Mouse (Mus musculus) hindbrain, embryonic 14.5 days (tissue): ENCODE results near the gene Ybx3. TPM values are rescaled to one million over a fixed set of nuclear protein-coding genes. Genes with fewer than 3 reads are reported as not detected.

Experiments used
- ATAC-seq: fragments of 200-750 bp; cut with Nextera tagmentation; 2 replicates; pipeline ENCODE4 v1.8.0; 2017; ENCODE audit warnings: moderate number of reproducible peaks, mild to moderate bottlenecking, moderate TSS enrichment, moderate library complexity; ENCODE audit not compliant: low FRiP score
- DNase-seq: peaks from one replicate; pipeline ENCODE4 v3.0.0-alpha.2; 2015; ENCODE audit warnings: low spot score
- H3K27ac ChIP-seq: fragments of 300-500 bp; sonication (generic); 2 replicates; pipeline ENCODE4 v1.5.1; 2014; ENCODE audit warnings: mild to moderate bottlenecking, moderate library complexity
- H3K27me3 ChIP-seq: fragments of 300-500 bp; sonication (generic); 2 replicates; pipeline ENCODE4 v1.6.1; 2014; ENCODE audit warnings: mild to moderate bottlenecking, low read length, mixed read lengths; ENCODE audit not compliant: control insufficient read depth, insufficient read depth
- H3K36me3 ChIP-seq: fragments of 300-500 bp; sonication (generic); replicated peaks from 2 replicates; pipeline ENCODE4 v1.6.1; 2014; ENCODE audit not compliant: control insufficient read depth, insufficient read depth
- H3K4me1 ChIP-seq: fragments of 300-500 bp; sonication (generic); replicated peaks from 2 replicates; pipeline ENCODE4 v1.6.1; 2014; ENCODE audit warnings: antibody characterized with exemption, low read length, mixed read lengths; ENCODE audit not compliant: control insufficient read depth, insufficient read depth
- H3K4me2 ChIP-seq: fragments of 300-500 bp; sonication (generic); replicated peaks from 2 replicates; pipeline ENCODE4 v1.6.1; 2014; ENCODE audit warnings: mild to moderate bottlenecking, moderate library complexity
- H3K4me3 ChIP-seq: fragments of 300-500 bp; sonication (generic); replicated peaks from 2 replicates; pipeline ENCODE4 v1.5.1; 2014; ENCODE audit warnings: mild to moderate bottlenecking, low read length
- H3K9ac ChIP-seq: fragments of 300-500 bp; sonication (generic); 2 replicates; pipeline ENCODE4 v1.6.1; 2014
- H3K9me3 ChIP-seq: fragments of 300-500 bp; sonication (generic); 2 replicates; pipeline ENCODE4 v1.6.1; 2016; ENCODE audit warnings: low read length; ENCODE audit not compliant: control insufficient read depth
- WGBS: fragments of 180-500 bp; shearing (Covaris S2); extraction: QIAGEN DNeasy Blood & Tissue Kit; methylation state at CpG from one replicate; pipeline ENCODE4 v1.1.7; 2014; 5-methylcytosine and 5-hydroxymethylcytosine counted together
- polyA plus RNA-seq: library from polyadenylated mRNA; unstranded; fragments of >200 nt; fragmentation: Nextera tagmentation; extraction: Ambion mirVana; gene quantifications from 2 replicates; pipeline ENCODE4 v1.2.1, GENCODE M21; 2014

Ybx3 gene
- polyA plus RNA-seq, 1 experiment from 2014 or later = 33.4 TPM

GRCm38 (mm10) chr6:131374594-131375340, 13.5 kb downstream of the Ybx3 start:
- Histone ChIP-seq H3K4me3 (no peak overlapping the region), H3K9me3 (no peaks in the 10 kb centered on the region), H3K9ac (no peak overlapping the region), H3K4me2 (no peak overlapping the region), H3K27ac (no peak overlapping the region), H3K4me1 (no peaks in the 10 kb centered on the region), H3K36me3 (peaks cover 64% of the 10 kb centered on the region), H3K27me3 (no peaks in the 10 kb centered on the region)
- DNase-seq (no peak), ATAC-seq (no peak)
- WGBS = 93% methylated on average over 13 of the region's 13 CpGs

GRCm38 (mm10) chr6:131373160-131373559, 15.1 kb downstream of the Ybx3 start:
- H3K9ac ChIP-seq = no peak overlapping the region
- WGBS = 97% methylated on average over 5 of the region's 5 CpGs
- H3K9me3 ChIP-seq = no peaks in the 10 kb centered on the region
- H3K4me3 ChIP-seq = no peak overlapping the region
- ATAC-seq (no peak), DNase-seq (no peak)
- H3K4me1 ChIP-seq = no peaks in the 10 kb centered on the region
- peaks cover 55% of the 10 kb centered on the region for H3K36me3 ChIP-seq
- no peaks in the 10 kb centered on the region for H3K27me3 ChIP-seq
- H3K27ac ChIP-seq = no peak overlapping the region
- no peak overlapping the region for H3K4me2 ChIP-seq

- peaks cover 64% of the 10 kb centered on the region for H3K36me3 ChIP-seq
These were observed 17.5 kb downstream of the Ybx3 start for GRCm38 (mm10) chr6:131370767-131371166.

GRCm38 (mm10) chr6:131369866-131370616, 18.2 kb downstream of the Ybx3 start:
- H3K9ac ChIP-seq = no peak overlapping the region
- H3K27ac ChIP-seq = no peak overlapping the region
- no peak for ATAC-seq
- DNase-seq = no peak
- no peaks in the 10 kb centered on the region for H3K4me1 ChIP-seq
- no peak overlapping the region for H3K4me2 ChIP-seq
- H3K36me3 ChIP-seq = peaks cover 59% of the 10 kb centered on the region
- H3K27me3 ChIP-seq = no peaks in the 10 kb centered on the region
- 82% methylated on average over 8 of the region's 8 CpGs for WGBS
- no peak overlapping the region for H3K4me3 ChIP-seq
- no peaks in the 10 kb centered on the region for H3K9me3 ChIP-seq

More at GRCm38 (mm10) chr6:131370767-131371166, 17.5 kb downstream of the Ybx3 start:
- 95% methylated on average over 5 of the region's 5 CpGs for WGBS
- DNase-seq = no peak
- H3K9me3 ChIP-seq = no peaks in the 10 kb centered on the region
- no peak overlapping the region for H3K9ac ChIP-seq
- no peak for ATAC-seq
- H3K4me2 ChIP-seq = no peak overlapping the region
- H3K4me3 ChIP-seq = no peak overlapping the region
- H3K27ac ChIP-seq = no peak overlapping the region
- no peaks in the 10 kb centered on the region for H3K4me1 ChIP-seq
- no peaks in the 10 kb centered on the region for H3K27me3 ChIP-seq

GRCm38 (mm10) chr6:131367101-131367500, 21.2 kb downstream of the Ybx3 start:
- Histone ChIP-seq H3K9me3 (no peaks in the 10 kb centered on the region), H3K4me2 (no peak overlapping the region), H3K27me3 (no peaks in the 10 kb centered on the region), H3K4me1 (no peaks in the 10 kb centered on the region), H3K9ac (no peak overlapping the region), H3K36me3 (peaks cover 52% of the 10 kb centered on the region), H3K27ac (no peak overlapping the region), H3K4me3 (no peak overlapping the region)
- DNase-seq (peak; percentile 58), ATAC-seq (peak; percentile 59; the same call in 1 of the 2 replicates)
- 52% methylated on average over 4 of the region's 4 CpGs for WGBS

- H3K4me3 ChIP-seq = no peak overlapping the region
- H3K36me3 ChIP-seq = peaks cover 41% of the 10 kb centered on the region
- no peak overlapping the region for H3K4me2 ChIP-seq
- ATAC-seq (no peak), DNase-seq (no peak)
- no peak overlapping the region for H3K27ac ChIP-seq
- no peaks in the 10 kb centered on the region for H3K9me3 ChIP-seq
- no peak overlapping the region for H3K9ac ChIP-seq
- no peaks in the 10 kb centered on the region for H3K4me1 ChIP-seq
- 97% methylated on average over 2 of the region's 2 CpGs for WGBS
- H3K27me3 ChIP-seq = no peaks in the 10 kb centered on the region
These were observed 23.9 kb downstream of the Ybx3 start for GRCm38 (mm10) chr6:131364353-131364752.

- H3K9ac ChIP-seq = no peak overlapping the region
- no peak overlapping the region for H3K27ac ChIP-seq
- no peak for ATAC-seq
These were observed 25.1 kb downstream of the Ybx3 start for GRCm38 (mm10) chr6:131362987-131363765.

GRCm38 (mm10) chr6:131360693-131361092, 27.6 kb downstream of the Ybx3 start:
- ATAC-seq (no peak), DNase-seq (no peak)
- 77% methylated on average over 5 of the region's 5 CpGs for WGBS

More at GRCm38 (mm10) chr6:131362987-131363765, 25.1 kb downstream of the Ybx3 start:
- Histone ChIP-seq H3K4me2 (no peak overlapping the region), H3K27me3 (no peaks in the 10 kb centered on the region), H3K36me3 (peaks cover 39% of the 10 kb centered on the region), H3K9me3 (no peaks in the 10 kb centered on the region), H3K4me3 (no peak overlapping the region), H3K4me1 (no peaks in the 10 kb centered on the region)
- no peak for DNase-seq
- WGBS = 87% methylated on average over 7 of the region's 7 CpGs

GRCm38 (mm10) chr6:131359543-131359942, 28.7 kb downstream of the Ybx3 start:
- H3K4me3 ChIP-seq = no peak overlapping the region
- no peaks in the 10 kb centered on the region for H3K9me3 ChIP-seq
- H3K9ac ChIP-seq = no peak overlapping the region
- no peak overlapping the region for H3K4me2 ChIP-seq
- H3K27me3 ChIP-seq = no peaks in the 10 kb centered on the region
- DNase-seq (no peak), ATAC-seq (no peak)
- H3K4me1 ChIP-seq = no peaks in the 10 kb centered on the region
- no peak overlapping the region for H3K27ac ChIP-seq
- 85% methylated on average over 2 of the region's 2 CpGs for WGBS
- peaks cover 13% of the 10 kb centered on the region; the same call in 1 of the 2 replicates for H3K36me3 ChIP-seq

More at GRCm38 (mm10) chr6:131360693-131361092, 27.6 kb downstream of the Ybx3 start:
- Histone ChIP-seq H3K36me3 (peaks cover 20% of the 10 kb centered on the region; the same call in 1 of the 2 replicates), H3K27ac (no peak overlapping the region), H3K4me2 (no peak overlapping the region), H3K4me3 (no peak overlapping the region), H3K9ac (no peak overlapping the region), H3K9me3 (no peaks in the 10 kb centered on the region), H3K4me1 (no peaks in the 10 kb centered on the region), H3K27me3 (no peaks in the 10 kb centered on the region)
